Mouse (Mus musculus) liver, embryonic 14.5 days (tissue): Measurements from ENCODE around the gene Trim71. TPM values are rescaled to one million over a fixed set of nuclear protein-coding genes. Genes with fewer than 3 reads are reported as not detected.

ENCODE experiments used
- ATAC-seq: fragments of 200-750 bp; cut with Nextera tagmentation; 2 replicates; pipeline ENCODE4 v1.8.0; 2017; ENCODE audit warnings: moderate number of reproducible peaks, mild to moderate bottlenecking, moderate library complexity; ENCODE audit not compliant: insufficient read depth
- DNase-seq, 3 experiments: peaks; one replicate each; pipeline ENCODE4 v3.0.0-alpha.2; 2012 to 2013; ENCODE audit warnings: low read depth in 3 of 3, low spot score in 3 of 3
- H3K27ac ChIP-seq: fragments of 300-500 bp; sonication (generic); 2 replicates; pipeline ENCODE4 v1.5.1; 2014; ENCODE audit warnings: moderate library complexity, mild to moderate bottlenecking, control low read depth, inconsistent platforms
- H3K27me3 ChIP-seq: fragments of 300-500 bp; sonication (generic); 2 replicates; pipeline ENCODE4 v1.6.1; 2014; ENCODE audit warnings: mild to moderate bottlenecking, low read length, moderate library complexity; ENCODE audit not compliant: control insufficient read depth, insufficient read depth
- H3K36me3 ChIP-seq: fragments of 300-500 bp; sonication (generic); replicated peaks from 2 replicates; pipeline ENCODE4 v1.6.1; 2014; ENCODE audit warnings: low read depth; ENCODE audit not compliant: control insufficient read depth, insufficient read depth
- H3K4me1 ChIP-seq, 2 experiments: fragments of 200-500 bp in 1 of 2; fragments of 300-500 bp in 1 of 2; sonication (generic) in 1 of 2; replicated peaks; 2 replicates each; pipeline ENCODE4 v1.6.1; 2012 to 2014; ENCODE audit warnings: antibody characterized with exemption in 1 of 2, inconsistent platforms in 1 of 2, low read length in 1 of 2; ENCODE audit not compliant: control insufficient read depth in 2 of 2, insufficient read depth in 2 of 2
- H3K4me2 ChIP-seq: fragments of 300-500 bp; sonication (generic); 2 replicates; pipeline ENCODE4 v1.6.1; 2014; ENCODE audit warnings: low read depth, mild to moderate bottlenecking, control low read depth, moderate library complexity
- H3K4me3 ChIP-seq, 2 experiments: fragments of 200-500 bp in 1 of 2; fragments of 300-500 bp in 1 of 2; sonication (generic) in 1 of 2; 2 replicates each; pipeline ENCODE4 v1.5.1; 2012 to 2014; ENCODE audit warnings: low read depth in 2 of 2, low read length in 2 of 2, mild to moderate bottlenecking in 2 of 2, control low read depth in 1 of 2, inconsistent platforms in 1 of 2, moderate library complexity in 1 of 2; ENCODE audit not compliant: insufficient read depth in 1 of 2
- H3K9ac ChIP-seq: fragments of 300-500 bp; sonication (generic); replicated peaks from 2 replicates; pipeline ENCODE4 v1.6.1; 2014; ENCODE audit warnings: mild to moderate bottlenecking, control low read depth, moderate library complexity
- H3K9me3 ChIP-seq: fragments of 300-500 bp; sonication (generic); 2 replicates; pipeline ENCODE4 v1.6.1; 2016; ENCODE audit warnings: low read length, mixed read lengths; ENCODE audit not compliant: control insufficient read depth
- CTCF ChIP-seq: IDR thresholded peaks from 2 replicates; pipeline ENCODE4 v1.5.1; 2016; ENCODE audit warnings: antibody characterized with exemption, low read depth, control low read depth
- EP300 ChIP-seq: IDR thresholded peaks from 2 replicates; pipeline ENCODE4 v1.6.1; 2016; ENCODE audit warnings: antibody characterized with exemption, low read depth
- WGBS: fragments of 180-500 bp; shearing (Covaris S2); extraction: QIAGEN DNeasy Blood & Tissue Kit; methylation state at CpG from one replicate; pipeline ENCODE4 v1.1.7; 2014; ENCODE audit not compliant: insufficient replicate concordance; 5-methylcytosine and 5-hydroxymethylcytosine counted together
- polyA plus RNA-seq, 2 experiments: library from polyadenylated mRNA; depleted of rRNA in 1 of 2; stranded (reverse) in 1 of 2; unstranded in 1 of 2; fragments of >200 nt; fragmentation: Nextera tagmentation in 1 of 2; extraction: Ambion mirVana in 1 of 2; gene quantifications; 2 replicates each; pipeline versions ENCODE4 v1.2.1 to v1.2.3; 2012 to 2014

Gene Trim71
- polyA plus RNA-seq, 2 experiments, result 0.62 to 0.74 TPM

- ATAC-seq, result 0 out of 2 replicates have a peak, but pooled peaks have one; percentile 14
- TF ChIP-seq CTCF (no peak), EP300 (no peak)
- Histone ChIP-seq H3K4me2 (peak overlapping the region; percentile 28), H3K4me3 (no peak overlapping the region; a peak in 1 of 4 replicates), H3K36me3 (no peaks in the 10 kb centered on the region), H3K9ac (no peak overlapping the region), H3K4me1 (peaks cover 0 to 9% of the 10 kb centered on the region in 2 experiments; a peak in 2 of 4 replicates), H3K27ac (no peak overlapping the region), H3K27me3 (no peaks in the 10 kb centered on the region), H3K9me3 (no peaks in the 10 kb centered on the region)
- DNase-seq, result peak in 1 of 3 experiments; percentile 17
- WGBS, result 3% methylated on average over 16 of the region's 16 CpGs
These were observed 37.1 kb downstream of the Trim71 start for GRCm38 (mm10) chr9:114527085-114527484.

DNA sequence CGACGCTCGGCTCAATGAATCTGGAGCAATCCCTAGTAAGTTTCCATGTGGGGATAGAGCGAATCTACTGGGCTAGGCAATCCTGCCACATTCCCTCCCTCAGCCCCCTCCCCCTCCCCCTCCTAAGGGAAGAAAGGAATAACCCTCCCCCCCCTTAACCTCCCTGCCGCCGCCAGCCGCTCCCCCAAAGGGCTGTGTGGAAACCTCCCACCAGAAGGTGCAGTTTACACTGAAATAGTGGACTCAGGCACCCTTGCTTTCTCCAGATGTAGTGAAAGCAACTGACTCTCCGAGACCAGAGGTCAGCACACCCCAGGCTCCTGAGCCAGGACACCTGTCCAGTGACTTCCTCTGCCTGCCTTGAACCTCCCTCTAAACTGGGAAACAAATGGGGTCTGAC lies 37.6 kb downstream of the Trim71 start:
- no peak overlapping the region for H3K9ac ChIP-seq
- H3K27ac ChIP-seq, result no peak overlapping the region
- H3K9me3 ChIP-seq, result no peaks in the 10 kb centered on the region
- no peak for ATAC-seq
- no peaks in the 10 kb centered on the region for H3K27me3 ChIP-seq
- H3K4me1 ChIP-seq, result peaks cover 0 to 11% of the 10 kb centered on the region in 2 experiments; a peak in 2 of 4 replicates
- TF ChIP-seq CTCF (no peak), EP300 (no peak)
- H3K4me2 ChIP-seq, result peak overlapping the region; percentile 28
- no peak overlapping the region for H3K4me3 ChIP-seq
- no peak for DNase-seq
- H3K36me3 ChIP-seq, result no peaks in the 10 kb centered on the region
- 49% methylated on average over 8 of the region's 8 CpGs for WGBS

- Histone ChIP-seq H3K27ac (no peak overlapping the region), H3K4me1 (peaks cover 0 to 11% of the 10 kb centered on the region in 2 experiments; a peak in 2 of 4 replicates), H3K4me2 (no peak overlapping the region), H3K36me3 (no peaks in the 10 kb centered on the region), H3K9ac (no peak overlapping the region), H3K4me3 (no peak overlapping the region), H3K27me3 (no peaks in the 10 kb centered on the region), H3K9me3 (no peaks in the 10 kb centered on the region)
- DNase-seq (no peak), ATAC-seq (no peak)
- 36% methylated on average over 8 of the region's 8 CpGs for WGBS
- TF ChIP-seq CTCF (no peak), EP300 (no peak)
These were observed 38.3 kb downstream of the Trim71 start for GRCm38 (mm10) chr9:114525891-114526290.

GRCm38 (mm10) chr9:114525073-114525633 lies 39.0 kb downstream of the Trim71 start:
- H3K36me3 ChIP-seq, result no peaks in the 10 kb centered on the region
- DNase-seq, result no peak
- WGBS, result 74% methylated on average over 13 of the region's 15 CpGs
- no peaks in the 10 kb centered on the region for H3K27me3 ChIP-seq
- H3K4me3 ChIP-seq, result no peak overlapping the region
- H3K4me2 ChIP-seq, result no peak overlapping the region
- no peak overlapping the region for H3K9ac ChIP-seq
- no peak overlapping the region for H3K27ac ChIP-seq
- ATAC-seq, result no peak
- H3K4me1 ChIP-seq, result peaks cover 0 to 11% of the 10 kb centered on the region in 2 experiments; a peak in 2 of 4 replicates
- TF ChIP-seq CTCF (no peak), EP300 (no peak)
- H3K9me3 ChIP-seq, result no peaks in the 10 kb centered on the region

GRCm38 (mm10) chr9:114522501-114522900 lies 41.7 kb downstream of the Trim71 start:
- peaks cover 0 to 7% of the 10 kb centered on the region in 2 experiments; a peak in 1 of 4 replicates for H3K4me1 ChIP-seq
- H3K9ac ChIP-seq, result no peak overlapping the region
- TF ChIP-seq CTCF (no peak), EP300 (no peak)
- no peak overlapping the region for H3K4me2 ChIP-seq
- peak; percentile 60 for ATAC-seq
- DNase-seq, result peak in 1 of 3 experiments; percentile 20
- H3K36me3 ChIP-seq, result no peaks in the 10 kb centered on the region
- no peaks in the 10 kb centered on the region for H3K27me3 ChIP-seq
- 65% methylated on average over 9 of the region's 9 CpGs for WGBS
- no peaks in the 10 kb centered on the region for H3K9me3 ChIP-seq
- H3K27ac ChIP-seq, result no peak overlapping the region
- no peak overlapping the region for H3K4me3 ChIP-seq
